Mouse (Mus musculus): ENCODE results near the gene Stab2. TPM values are rescaled to one million over a fixed set of nuclear protein-coding genes. Genes with fewer than 3 reads are reported as not detected.

Stab2 gene
- total and polyA plus RNA-seq, 3 experiments = 0.09 TPM; not detected in 2

GRCm38 (mm10) chr10:86852160-86852559 is 155.7 kb downstream of the Stab2 start:
- Histone ChIP-seq H3K4me3 (replicated peaks in 1 of 3; ENCODE audit: low read depth in 2 of 3, low read length in 2 of 3, poor library complexity in 1 of 3) (no peak overlapping the region), H3K4me2 (ENCODE audit: insufficient read depth, low read depth, poor library complexity, severe bottlenecking) (no peak overlapping the region), H3K4me1 (ENCODE audit: control insufficient read depth in 1 of 2, insufficient read depth in 2 of 2) (peaks cover 2 to 8% of the 10 kb centered on the region in 2 experiments; a peak in 1 of 4 replicates), H3K27ac (ENCODE audit: insufficient read depth, low read depth) (no peak overlapping the region), H3K79me2 (replicated peaks; ENCODE audit: control insufficient read depth, extremely low read depth, insufficient read depth, poor library complexity, severe bottlenecking) (no peaks in the 10 kb centered on the region), H3K9me3 (replicated peaks; ENCODE audit: low read length) (no peaks in the 10 kb centered on the region), H3K36me3 (replicated peaks in 1 of 2; ENCODE audit: control insufficient read depth in 1 of 2, insufficient read depth in 1 of 2, low read length in 1 of 2) (no peaks in the 10 kb centered on the region), H3K9ac (ENCODE audit: insufficient read depth, low read depth) (no peak overlapping the region), H3K27me3 (replicated peaks) (no peaks in the 10 kb centered on the region)
- dilution Hi-C loops (cut with MboI; ENCODE audit: extremely low pct_ligation_motif_present, extremely low pct_unique_long_range_greater_than_20kb, low sequenced_read_pairs) = no loop called here
- DNase-seq (ENCODE audit: extremely low read depth) = no peak
- in situ Hi-C loops (cut with MboI; ENCODE audit: low pct_ligation_motif_present, low pct_unique_long_range_greater_than_20kb, low sequenced_read_pairs) = no loop called here
- TF ChIP-seq CHD1 (IDR thresholded peaks at IDR 0.05; ENCODE audit: low read depth, low read length) = no peak
- no peak for TF ChIP-seq USF2 (conservative IDR thresholded peaks at IDR 0.05; ENCODE audit: low read depth, low read length)
- no peak for TF ChIP-seq IRF4 (IDR thresholded peaks at IDR 0.05; ENCODE audit: low read depth, low read length)
- no peak for TF ChIP-seq MAX (IDR thresholded peaks at IDR 0.05; ENCODE audit: low read length)
- no peak for TF ChIP-seq EP300 (IDR thresholded peaks at IDR 0.05; ENCODE audit: low read length)
- no peak for TF ChIP-seq MYC (IDR thresholded peaks at IDR 0.05; ENCODE audit: low read depth, low read length)
- no peak for TF ChIP-seq RAD21 (IDR thresholded peaks at IDR 0.05; ENCODE audit: low read depth, low read length)
- TF ChIP-seq HCFC1 (IDR thresholded peaks at IDR 0.05; ENCODE audit: low read depth, low read length) = no peak
- TF ChIP-seq POLR2AphosphoS2 (IDR thresholded peaks at IDR 0.05; ENCODE audit: low read depth, low read length) = no peak
- no peak for TF ChIP-seq CTCF (conservative IDR thresholded peaks at IDR 0.05 in 1 of 2, IDR thresholded peaks at IDR 0.05 in 1 of 2; ENCODE audit: low read depth in 2 of 2, low read length in 2 of 2)
- no peak for TF ChIP-seq POLR2A (IDR thresholded peaks at IDR 0.05; ENCODE audit: low read depth, low read length)
- TF ChIP-seq NELFE (IDR thresholded peaks at IDR 0.05; ENCODE audit: low read depth, low read length) = no peak
- TF ChIP-seq NRF1 (IDR thresholded peaks at IDR 0.05; ENCODE audit: low read depth, low read length) = no peak
- TF ChIP-seq KAT2A (IDR thresholded peaks at IDR 0.05; ENCODE audit: insufficient replicate concordance, low read length) = no peak

GRCm38 (mm10) chr10:86849508-86849907 is 158.3 kb downstream of the Stab2 start:
- no peak overlapping the region for H3K4me3 ChIP-seq (replicated peaks in 1 of 3; ENCODE audit: low read depth in 2 of 3, low read length in 2 of 3, poor library complexity in 1 of 3)
- in situ Hi-C loops (cut with MboI; ENCODE audit: low pct_ligation_motif_present, low pct_unique_long_range_greater_than_20kb, low sequenced_read_pairs) (no loop called here), dilution Hi-C loops (cut with MboI; ENCODE audit: extremely low pct_ligation_motif_present, extremely low pct_unique_long_range_greater_than_20kb, low sequenced_read_pairs) (no loop called here)
- no peaks in the 10 kb centered on the region for H3K9me3 ChIP-seq (replicated peaks; ENCODE audit: low read length)
- no peak for DNase-seq (ENCODE audit: extremely low read depth)
- no peak overlapping the region for H3K27ac ChIP-seq (ENCODE audit: insufficient read depth, low read depth)
- no peak overlapping the region for H3K9ac ChIP-seq (ENCODE audit: insufficient read depth, low read depth)
- H3K4me2 ChIP-seq (ENCODE audit: insufficient read depth, low read depth, poor library complexity, severe bottlenecking) = no peak overlapping the region
- no peaks in the 10 kb centered on the region for H3K79me2 ChIP-seq (replicated peaks; ENCODE audit: control insufficient read depth, extremely low read depth, insufficient read depth, poor library complexity, severe bottlenecking)
- peaks cover 0 to 5% of the 10 kb centered on the region in 2 experiments for H3K36me3 ChIP-seq (replicated peaks in 1 of 2; ENCODE audit: control insufficient read depth in 1 of 2, insufficient read depth in 1 of 2, low read length in 1 of 2)
- H3K4me1 ChIP-seq (ENCODE audit: control insufficient read depth in 1 of 2, insufficient read depth in 2 of 2) = peaks cover 2 to 14% of the 10 kb centered on the region in 2 experiments; a peak in 1 of 4 replicates
- H3K27me3 ChIP-seq (replicated peaks) = no peaks in the 10 kb centered on the region
- TF ChIP-seq TCF12 (IDR thresholded peaks at IDR 0.05; ENCODE audit: low read depth, low read length) (no peak), USF1 (IDR thresholded peaks at IDR 0.05; ENCODE audit: low read depth, low read length) (no peak), RCOR1 (conservative IDR thresholded peaks at IDR 0.05; ENCODE audit: low read depth, low read length) (no peak), KAT2A (IDR thresholded peaks at IDR 0.05; ENCODE audit: insufficient replicate concordance, low read length) (no peak), MAFK (IDR thresholded peaks at IDR 0.05; ENCODE audit: insufficient replicate concordance, low read length) (no peak), NRF1 (IDR thresholded peaks at IDR 0.05; ENCODE audit: low read depth, low read length) (no peak), CHD1 (IDR thresholded peaks at IDR 0.05; ENCODE audit: low read depth, low read length) (no peak), GABPA (IDR thresholded peaks at IDR 0.05; ENCODE audit: insufficient replicate concordance, low read depth, low read length) (no peak), SMC3 (IDR thresholded peaks at IDR 0.05; ENCODE audit: low read depth, low read length) (no peak), HCFC1 (IDR thresholded peaks at IDR 0.05; ENCODE audit: low read depth, low read length) (no peak), NELFE (IDR thresholded peaks at IDR 0.05; ENCODE audit: low read depth, low read length) (no peak), ZNF384 (IDR thresholded peaks at IDR 0.05; ENCODE audit: low read depth, low read length) (no peak), ZKSCAN1 (IDR thresholded peaks at IDR 0.05; ENCODE audit: borderline replicate concordance, low read depth, low read length) (no peak), ETS1 (conservative IDR thresholded peaks at IDR 0.05; ENCODE audit: low read depth, low read length) (no peak), USF2 (conservative IDR thresholded peaks at IDR 0.05; ENCODE audit: low read depth, low read length) (no peak), EP300 (IDR thresholded peaks at IDR 0.05; ENCODE audit: low read length) (no peak), JUN (IDR thresholded peaks at IDR 0.05; ENCODE audit: insufficient read depth, low read depth, low read length) (no peak), CHD2 (IDR thresholded peaks at IDR 0.05; ENCODE audit: low read length) (no peak), MYC (IDR thresholded peaks at IDR 0.05; ENCODE audit: low read depth, low read length) (no peak)
